Mouse (Mus musculus): ENCODE measurements around the gene Heatr3.

Heatr3 gene

DNA sequence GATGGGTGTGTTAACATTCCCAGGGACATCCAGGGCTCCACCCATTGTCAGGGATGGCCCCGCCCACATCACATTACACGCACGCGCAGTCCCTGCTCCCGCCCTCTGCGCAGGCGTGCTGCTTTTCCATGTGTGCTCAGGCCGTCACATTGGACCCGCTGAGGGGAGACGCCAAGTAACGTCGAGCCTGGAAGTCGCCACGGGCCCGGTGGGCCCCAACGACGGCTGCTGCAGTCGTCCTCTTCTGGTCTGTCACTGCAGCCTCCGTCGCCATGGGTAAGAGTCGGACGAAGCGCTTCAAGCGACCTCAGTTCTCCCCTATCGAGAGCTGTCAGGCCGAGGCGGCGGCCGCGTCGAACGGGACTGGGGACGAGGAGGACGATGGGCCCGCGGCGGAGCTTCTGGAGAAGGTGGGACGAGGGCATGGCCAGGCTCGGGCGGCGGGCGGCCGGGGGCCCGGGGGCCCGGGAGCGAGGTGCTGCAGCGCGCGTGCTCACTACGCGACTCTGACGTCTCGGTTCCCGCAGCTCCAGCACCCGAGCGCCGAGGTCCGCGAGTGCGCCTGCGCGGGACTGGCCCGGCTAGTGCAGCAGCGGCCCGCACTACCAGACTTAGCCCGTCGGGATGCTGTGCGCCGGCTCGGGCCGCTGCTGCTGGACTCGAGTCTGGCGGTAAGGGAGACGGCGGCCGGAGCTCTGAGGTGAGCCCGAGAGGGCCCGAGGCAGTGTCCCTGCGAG is at the start of gene Heatr3:
Heatr3 (plus strand) TSS at position 108 of the 737 bp plus-strand sequence.
- peak; percentile 97 for DNase-seq

GRCm38 (mm10) chr8:88088006-88088405 is 49.6 kb upstream of the Heatr3 start:
- no peak for DNase-seq

DNA sequence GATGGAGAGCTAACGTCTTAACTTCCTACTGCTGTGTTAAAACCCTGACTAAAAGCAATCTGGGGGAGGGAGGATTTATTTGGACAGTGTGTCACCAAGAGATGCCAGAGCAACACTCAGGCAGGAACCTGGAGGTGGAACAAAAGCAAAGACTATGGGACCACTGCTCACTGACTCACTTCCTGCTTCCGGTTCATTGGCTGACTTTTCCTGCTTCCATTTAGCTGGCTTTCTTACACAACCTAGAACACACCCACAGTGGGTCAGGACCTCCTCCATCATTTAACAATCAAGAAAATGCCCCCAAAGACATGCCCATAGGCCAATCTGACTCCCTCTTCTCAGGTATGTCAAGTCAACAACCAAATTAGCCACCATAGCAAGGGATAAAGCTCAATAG is 46.0 kb upstream of the Heatr3 start:
- no peak for DNase-seq

- DNase-seq = no peak
Observed at GRCm38 (mm10) chr8:88093367-88093766, 44.3 kb upstream of the Heatr3 start.

DNA sequence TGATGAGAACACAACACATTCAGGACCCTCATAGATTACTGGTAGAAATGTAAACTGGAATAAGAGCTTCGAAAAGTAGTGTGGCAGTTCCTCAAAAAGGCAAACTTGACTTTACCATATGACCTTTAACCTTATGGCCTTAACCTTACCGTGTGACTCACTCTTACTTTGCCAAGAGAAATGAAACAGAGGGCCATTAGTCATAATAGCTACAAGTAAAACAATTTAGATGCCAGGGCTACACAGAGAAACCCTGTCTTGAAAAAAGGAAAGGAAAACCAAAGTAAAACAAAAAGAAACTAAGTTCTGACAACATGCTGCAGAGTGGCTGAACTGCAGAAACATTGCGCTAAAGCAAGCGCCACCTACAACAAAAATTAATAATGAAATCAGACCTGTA is 38.8 kb upstream of the Heatr3 start:
- no peak for DNase-seq

- peak; percentile 16 for DNase-seq
Observed at GRCm38 (mm10) chr8:88099526-88099925, 38.1 kb upstream of the Heatr3 start.

GRCm38 (mm10) chr8:88109241-88109640 is 28.4 kb upstream of the Heatr3 start:
- DNase-seq = no peak

GRCm38 (mm10) chr8:88118456-88119036 is 19.1 kb upstream of the Heatr3 start, which contains the start of gene Cnep1r1:
Gene Cnep1r1, plus strand, starts transcription at chr8:88118769.
- DNase-seq = peak; percentile 96

GRCm38 (mm10) chr8:88119076-88119475 is 18.6 kb upstream of the Heatr3 start:
- DNase-seq = no peak

- DNase-seq = no peak
Observed at GRCm38 (mm10) chr8:88124850-88125249, 12.8 kb upstream of the Heatr3 start.

DNA sequence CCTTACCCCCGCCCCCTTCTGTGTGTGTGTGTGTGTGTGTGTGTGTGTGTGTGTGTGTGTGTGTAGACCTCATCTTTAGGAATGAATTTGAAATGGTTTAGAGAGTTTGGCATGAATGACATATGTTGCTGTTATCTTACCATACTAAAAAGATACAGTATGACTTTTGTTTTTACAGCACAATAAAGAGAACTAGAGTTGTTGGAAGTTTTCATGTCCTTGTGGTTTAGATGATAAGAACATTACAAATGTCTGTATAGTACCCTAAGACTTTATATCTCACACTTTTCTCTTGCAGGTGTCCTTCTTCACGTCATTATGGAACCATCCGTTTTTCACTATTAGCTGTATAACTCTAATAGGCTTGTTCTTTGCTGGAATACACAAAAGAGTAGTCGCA is 8.3 kb upstream of the Heatr3 start:
- DNase-seq = no peak

DNA sequence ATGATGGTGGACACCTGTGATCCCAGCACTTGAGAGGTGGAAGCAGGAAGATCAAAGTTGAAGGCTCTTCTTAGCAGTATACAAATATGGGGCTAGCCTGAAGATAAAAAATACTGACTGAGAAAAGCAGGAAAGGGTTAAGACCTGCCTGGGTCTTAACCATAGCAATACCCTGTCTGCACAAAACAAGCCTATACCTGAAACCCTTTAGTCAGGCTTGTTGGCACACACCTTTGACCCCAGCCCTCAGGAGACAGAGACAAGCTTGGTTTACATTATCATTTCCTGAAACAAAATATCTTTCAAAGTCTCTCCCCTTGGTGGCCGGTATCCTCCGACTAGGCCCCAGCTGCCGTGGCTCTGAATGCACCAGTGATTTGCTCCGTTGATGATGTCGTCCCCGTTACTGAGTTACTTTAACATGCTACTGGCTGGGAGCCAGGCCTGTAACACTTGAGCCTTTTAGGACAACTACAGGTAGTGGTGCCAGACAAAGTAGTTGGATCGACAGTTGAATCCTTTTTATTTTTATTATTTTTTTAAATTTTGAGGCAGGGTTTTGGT is 6.8 kb upstream of the Heatr3 start:
- no peak for DNase-seq

DNA sequence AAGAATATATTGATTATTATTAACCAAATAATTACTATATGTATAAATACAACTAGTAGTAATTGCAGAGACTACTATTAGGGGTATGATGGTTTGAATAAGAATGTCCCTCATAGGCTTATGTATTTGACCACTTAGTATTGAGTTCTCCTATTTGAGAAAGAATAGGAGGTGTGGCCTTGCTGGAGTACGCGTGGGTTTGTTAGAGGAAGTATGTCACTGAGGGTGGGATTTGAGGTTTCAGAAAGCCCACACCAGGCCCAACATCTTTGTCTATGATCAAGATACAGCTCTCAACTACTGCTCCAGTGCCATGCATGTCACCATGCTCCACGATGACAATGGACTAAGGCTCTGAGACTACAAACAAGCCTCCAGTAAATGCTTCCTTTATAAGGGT is 1.6 kb downstream of the Heatr3 start:
- DNase-seq = no peak

GRCm38 (mm10) chr8:88141629-88142028 is 4.0 kb downstream of the Heatr3 start:
- DNase-seq = no peak

GRCm38 (mm10) chr8:88144041-88144440 is 6.4 kb downstream of the Heatr3 start:
- DNase-seq = no peak

DNA sequence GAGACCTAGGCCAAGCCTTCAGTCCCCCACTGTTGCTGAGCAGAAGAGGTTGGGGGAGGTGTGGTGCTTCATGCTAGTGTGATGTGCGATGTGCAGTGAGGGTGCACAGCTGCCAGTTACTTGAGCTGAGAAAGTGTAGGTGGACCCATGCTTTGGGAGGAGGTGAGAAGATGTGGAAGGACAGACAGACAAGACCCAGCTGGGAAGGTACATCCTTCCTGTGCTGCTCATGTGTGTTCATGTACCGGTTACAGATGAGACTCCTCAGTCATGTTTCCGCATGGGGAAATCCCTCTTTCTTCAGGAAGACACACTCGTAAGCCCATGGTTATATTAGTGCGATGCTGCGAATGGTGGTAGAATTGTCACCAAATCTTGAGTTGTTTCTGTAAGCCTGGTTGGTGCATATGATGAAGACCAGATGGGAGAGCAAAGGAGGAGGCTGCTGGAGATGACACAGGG is 13.3 kb downstream of the Heatr3 start:
- peak; percentile 60 for DNase-seq

GRCm38 (mm10) chr8:88160237-88160995 is 22.8 kb downstream of the Heatr3 start:
- DNase-seq = peak; percentile 51

- peak; percentile 46 for DNase-seq
Observed at GRCm38 (mm10) chr8:88161439-88161838, 23.8 kb downstream of the Heatr3 start.

DNA sequence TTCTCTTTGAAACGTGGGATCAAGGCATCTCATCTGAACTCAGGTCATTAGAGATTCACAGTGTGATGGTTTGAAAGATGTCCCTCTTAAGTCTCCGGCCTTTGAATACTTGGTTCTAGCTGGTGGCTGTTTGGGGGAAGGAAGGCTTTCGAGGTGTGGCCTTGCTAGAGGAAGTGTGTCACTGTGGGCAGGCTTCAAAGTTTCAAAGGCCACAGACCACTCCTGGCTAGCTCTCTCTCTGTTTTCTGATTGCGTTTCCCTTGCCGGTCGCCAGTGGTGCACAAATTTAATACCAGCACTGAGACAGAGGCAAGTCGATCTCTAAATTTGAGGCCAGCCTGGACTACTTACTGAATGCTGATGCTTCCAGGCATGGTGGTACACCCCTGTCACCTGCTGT is 37.6 kb downstream of the Heatr3 start:
- no peak for DNase-seq

- peak; percentile 20 for DNase-seq
Observed at GRCm38 (mm10) chr8:88177291-88177690, 39.6 kb downstream of the Heatr3 start.

DNA sequence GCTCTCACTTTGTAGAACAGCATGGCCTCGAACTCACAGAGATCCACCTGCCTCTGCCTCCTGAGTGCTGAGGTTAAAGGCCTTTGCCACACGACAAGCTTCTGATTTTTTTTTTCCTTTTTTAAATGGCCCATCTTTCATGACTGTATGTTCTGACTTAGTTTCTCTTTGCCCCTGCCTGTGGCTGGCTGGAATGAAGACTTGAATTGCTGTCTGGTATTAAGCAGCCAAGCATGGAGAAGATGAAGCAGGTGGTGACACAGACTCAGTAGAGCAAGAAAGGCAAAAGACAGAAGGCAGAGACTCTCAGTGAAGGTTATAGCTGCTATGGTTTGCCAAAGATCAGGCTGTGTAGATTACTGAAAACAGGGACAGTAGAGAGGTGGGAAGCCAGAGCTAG is 45.5 kb downstream of the Heatr3 start:
- DNase-seq = no peak

DNA sequence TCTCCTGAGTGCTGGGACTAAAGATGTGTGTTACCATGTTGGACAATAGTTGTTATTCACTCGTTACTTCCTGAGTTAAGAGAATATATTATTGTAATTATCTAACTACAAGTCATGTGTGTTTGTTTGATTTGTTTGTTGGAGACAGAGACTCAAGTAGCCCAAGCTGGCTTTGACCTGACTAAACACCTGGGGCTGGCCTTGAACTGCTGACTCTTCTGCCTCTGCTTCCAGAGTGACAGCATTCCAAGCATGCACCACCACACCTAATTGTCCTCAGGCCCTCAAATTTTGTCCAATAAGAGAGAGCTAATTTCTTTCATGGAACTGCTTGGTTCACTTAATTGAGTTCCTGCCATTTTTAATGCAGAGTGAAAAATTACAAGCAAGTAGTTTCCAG is 47.3 kb downstream of the Heatr3 start:
- DNase-seq = no peak

DNA sequence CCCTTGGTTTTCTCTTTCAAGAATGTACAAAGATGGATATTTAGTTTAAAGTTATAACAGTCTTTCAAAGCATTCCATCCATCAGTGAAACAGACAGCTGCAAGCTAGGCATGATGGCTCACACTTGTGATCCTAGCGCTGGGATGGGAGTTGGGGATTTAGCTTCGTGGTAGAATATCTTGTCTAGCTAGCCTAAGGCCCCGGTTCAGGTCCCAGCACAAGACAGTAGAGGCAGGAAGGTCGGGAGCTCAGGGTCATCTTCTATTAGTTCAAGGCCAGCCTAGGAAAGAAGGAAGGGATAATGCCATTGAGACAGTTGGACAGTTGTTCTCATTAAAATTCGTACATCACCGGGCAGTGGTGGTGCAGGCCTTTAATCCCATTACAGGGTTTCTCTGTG is 48.1 kb downstream of the Heatr3 start:
- DNase-seq = no peak

Measured in right cerebral cortex, adult 18-20 months (tissue).